Mouse (Mus musculus) kidney, adult 2 months (tissue): Measurements from ENCODE around the gene Nmnat2.

Source experiments
- CTCF ChIP-seq: fragments of 200-500 bp; conservative IDR thresholded peaks from 2 replicates; pipeline ENCODE4 v1.5.1; 2011; ENCODE audit warnings: low read depth, mild to moderate bottlenecking, control low read depth, low read length, moderate library complexity, mixed read lengths; ENCODE audit not compliant: insufficient read depth, insufficient read length
- POLR2A ChIP-seq: fragments of 200-500 bp; IDR thresholded peaks from one replicate; pipeline ENCODE4 v1.6.1; 2011; ENCODE audit warnings: low read depth, low read length, control low read depth

DNA sequence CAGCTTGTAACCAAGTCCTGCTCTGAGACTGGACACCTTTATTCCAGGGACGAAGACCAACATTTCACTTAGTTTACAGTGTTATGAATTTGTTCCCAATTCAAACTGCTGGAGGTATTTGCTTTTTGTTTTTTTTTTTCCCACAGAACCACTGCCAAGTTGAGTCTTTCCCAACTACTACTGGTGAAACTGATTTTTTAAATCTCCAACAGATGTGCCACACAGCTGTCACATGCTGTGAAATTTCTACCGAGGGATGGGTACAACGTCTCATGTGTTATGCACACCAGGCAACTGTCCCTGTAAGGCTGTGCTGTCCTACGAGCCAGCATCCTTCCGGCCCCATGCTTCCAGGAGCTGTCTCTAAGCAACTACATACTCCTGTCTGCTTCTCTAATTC, 213.5 kb downstream of the Nmnat2 start:
- TF ChIP-seq CTCF (no peak), POLR2A (no peak)
